Mouse (Mus musculus) cerebellum, adult 9-11 months (tissue): ENCODE results near the gene Ckap2.

ENCODE experiments used
- DNase-seq: peaks from one replicate; pipeline ENCODE4 v3.0.0; 2022

The Ckap2 gene

DNA sequence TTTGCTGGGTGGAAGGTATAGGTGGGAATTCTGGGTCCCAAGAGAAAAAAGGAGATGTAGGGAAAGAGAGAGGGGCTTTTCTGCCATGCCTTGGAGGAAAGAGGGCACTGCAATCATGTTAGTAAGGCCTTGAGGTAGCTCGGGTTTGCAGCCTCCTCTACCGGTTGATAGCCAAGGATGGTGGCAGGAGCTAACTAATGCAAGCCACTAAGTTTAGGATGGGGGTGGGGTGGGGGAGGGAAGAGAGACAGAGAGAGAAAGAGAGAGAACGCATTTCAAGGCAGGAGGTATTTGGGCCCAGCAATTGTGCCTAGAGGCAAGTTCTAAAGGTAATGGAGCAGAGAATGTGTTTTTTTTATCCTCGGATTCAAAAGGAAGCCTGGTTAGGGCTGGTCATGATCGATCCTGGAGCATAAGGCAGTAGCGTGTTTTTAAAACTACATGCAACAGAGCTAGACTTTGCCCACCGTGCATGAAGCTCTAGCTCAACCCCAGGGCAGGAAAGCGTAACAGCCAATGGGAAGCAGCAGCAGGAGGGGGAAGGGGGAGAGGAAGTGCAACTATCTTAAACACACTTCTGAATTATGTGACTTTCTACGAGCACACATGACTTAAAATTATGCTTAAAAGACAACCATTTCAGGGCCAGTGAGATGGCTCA is 37.8 kb downstream of the Ckap2 start:
- no peak for DNase-seq

DNA sequence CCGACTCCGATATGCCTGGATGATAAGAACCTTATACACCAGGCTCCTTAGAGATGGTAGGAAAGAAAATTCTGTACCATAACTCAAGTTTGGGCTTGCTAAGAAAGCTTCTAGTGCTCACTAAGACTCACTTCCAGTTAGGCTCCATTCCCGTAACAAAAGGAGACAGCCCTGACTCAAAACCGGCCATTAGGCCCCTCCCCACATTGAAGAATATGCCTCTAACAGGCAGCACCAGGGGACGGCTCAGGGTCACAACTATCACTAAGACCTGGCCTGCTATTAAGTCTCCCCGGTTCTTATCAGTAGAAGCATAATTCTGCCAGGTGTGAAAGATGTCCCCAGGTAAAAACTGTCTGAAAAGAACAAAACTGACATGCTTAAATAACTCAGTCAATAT is 39.8 kb downstream of the Ckap2 start:
- no peak for DNase-seq

DNA sequence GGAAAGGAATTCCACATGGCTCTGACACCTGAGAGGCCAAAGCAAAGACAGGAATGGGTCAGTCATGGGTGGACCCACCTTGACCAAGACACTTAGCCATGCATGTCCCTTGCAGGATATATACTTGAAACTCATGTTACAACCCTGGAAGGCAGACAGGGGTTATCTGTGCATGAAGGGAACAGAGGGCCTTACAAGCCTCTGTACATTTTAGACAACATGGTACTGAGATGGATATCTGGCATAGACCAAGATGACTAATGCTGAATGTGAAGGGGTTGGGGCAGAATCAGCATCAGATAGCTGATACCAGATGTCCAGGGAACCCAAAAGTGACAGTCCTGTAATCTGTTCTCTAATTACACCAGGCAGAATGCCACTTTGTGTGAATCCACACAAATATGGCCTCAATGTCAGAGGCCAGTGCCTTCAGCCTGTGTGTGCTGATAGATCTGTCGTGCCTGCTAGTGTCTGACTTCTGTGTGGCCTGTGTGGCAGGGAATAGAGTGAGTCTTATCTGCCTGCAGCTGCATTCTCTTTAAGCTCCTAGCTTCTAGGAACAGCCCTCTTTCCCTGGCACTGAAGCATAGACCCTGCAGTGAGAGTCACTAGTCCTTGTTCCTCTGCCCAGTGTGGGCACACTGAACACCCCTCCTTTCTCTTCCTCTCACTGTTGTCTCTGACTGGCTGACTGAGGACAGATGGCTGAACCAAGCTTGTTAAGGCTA is 41.7 kb downstream of the Ckap2 start:
- no peak for DNase-seq

DNA sequence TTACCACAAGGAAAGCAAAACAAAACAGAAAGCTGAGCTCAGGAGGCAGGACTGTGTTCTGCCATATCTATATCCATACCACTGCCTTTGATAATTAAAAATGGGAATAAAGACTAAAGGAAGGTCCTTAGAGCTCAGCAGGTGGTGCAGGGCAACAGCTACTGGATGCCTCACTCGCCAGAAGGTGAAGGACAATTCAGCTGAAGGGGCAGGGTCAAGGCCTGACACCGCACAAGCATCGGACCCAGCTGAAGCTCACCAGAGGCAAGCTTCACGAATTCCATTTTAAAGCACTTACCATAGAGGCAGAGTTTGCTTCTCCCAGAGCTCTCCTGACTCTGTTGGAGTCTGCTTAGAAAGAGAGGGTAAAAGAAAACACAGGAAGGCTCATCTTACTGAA is 43.0 kb downstream of the Ckap2 start:
- DNase-seq = no peak

DNA sequence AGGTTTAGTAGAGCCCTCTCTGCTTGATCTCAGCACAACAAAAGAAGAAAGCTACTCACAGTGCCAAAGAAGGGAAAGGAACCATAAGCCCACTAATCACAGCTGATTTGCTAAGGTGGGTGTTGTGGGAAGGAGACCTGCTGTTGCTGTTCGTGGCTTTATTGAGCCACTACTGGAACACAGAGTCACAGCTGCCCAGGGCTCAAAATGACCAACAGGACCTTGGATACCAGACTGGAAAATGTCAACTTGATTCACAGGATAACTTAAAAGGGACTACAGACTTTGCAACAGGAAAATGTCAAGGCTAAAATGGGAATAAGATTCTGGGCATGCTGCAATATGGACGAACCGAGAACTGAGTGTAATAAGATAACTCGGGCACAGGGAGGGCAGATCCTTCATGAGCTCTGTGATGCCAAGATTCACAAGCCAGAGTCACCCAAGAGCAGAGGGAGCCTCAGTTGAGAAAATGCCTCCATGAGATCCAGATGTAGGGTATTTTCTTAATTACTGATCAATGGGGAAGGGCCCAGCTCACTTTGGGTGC is 43.7 kb downstream of the Ckap2 start:
- no peak for DNase-seq

DNA sequence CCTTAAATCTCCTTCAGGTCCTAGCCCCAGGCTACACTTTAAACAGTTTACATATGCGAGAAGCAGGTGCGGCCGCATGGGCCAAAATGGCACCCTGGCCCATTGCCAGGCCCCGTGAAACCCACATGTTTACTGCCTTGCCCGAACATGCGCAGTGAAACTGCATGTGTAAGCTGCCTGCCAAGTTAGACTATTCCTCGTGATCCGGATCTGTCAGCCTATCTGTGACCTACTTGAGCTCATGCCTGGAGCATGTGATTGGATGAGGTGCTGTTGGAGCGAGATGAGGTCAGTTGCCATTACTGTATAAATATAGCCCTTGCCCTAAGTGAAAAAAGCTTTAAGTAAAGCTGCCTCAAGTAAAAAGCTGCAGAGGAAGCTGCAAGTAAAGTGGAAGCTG is 49.2 kb downstream of the Ckap2 start:
- peak; percentile 69 for DNase-seq

DNA sequence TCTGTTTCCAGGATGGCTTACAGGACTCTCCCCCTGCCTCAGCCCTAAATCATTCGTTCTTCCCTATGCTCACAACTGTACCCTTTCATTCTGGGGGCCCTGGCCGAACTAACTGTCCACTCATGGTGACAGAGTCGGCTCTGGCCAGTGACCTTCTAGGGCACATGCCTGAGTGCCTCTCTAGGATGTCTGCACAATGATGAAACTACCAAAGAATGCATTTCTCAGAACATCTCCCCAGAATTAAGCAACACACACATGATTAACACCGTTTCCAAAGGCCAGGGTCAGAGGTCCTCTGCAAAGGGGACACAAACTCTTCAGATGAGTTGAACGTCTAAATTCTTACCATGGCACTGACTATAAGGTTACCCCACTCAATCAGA is 50.9 kb downstream of the Ckap2 start:
- no peak for DNase-seq

DNA sequence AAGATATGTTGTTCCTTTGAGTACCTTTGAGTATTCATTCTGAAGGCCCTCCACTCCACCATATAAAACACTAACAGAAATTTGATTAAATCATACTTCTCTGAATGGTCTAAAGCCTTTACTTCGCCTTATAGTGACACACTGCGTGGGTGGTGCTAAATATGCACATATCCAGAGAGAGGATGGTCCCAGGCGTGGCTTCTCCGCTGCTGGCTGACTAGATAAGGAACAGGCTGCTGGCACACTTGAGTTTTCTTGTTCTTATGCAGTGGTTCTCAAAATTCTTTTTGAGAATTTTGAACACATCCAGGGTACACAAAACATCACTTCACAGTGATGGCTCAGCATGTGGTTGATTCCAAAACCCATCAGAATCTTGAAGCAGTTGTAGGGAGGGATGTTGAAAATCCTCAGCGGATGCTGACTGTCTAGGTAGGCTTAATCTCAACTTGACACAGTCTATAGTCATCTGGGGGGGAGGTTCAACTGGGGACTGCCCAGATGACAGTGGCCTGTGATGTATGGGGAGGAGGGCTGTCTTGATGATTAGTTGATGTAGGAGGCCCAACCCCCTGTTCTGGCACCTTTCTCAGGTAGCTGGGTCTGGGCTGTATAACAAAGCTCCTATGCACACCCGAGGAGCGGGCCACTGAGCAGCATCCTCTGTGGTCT is 51.4 kb downstream of the Ckap2 start:
- no peak for DNase-seq

DNA sequence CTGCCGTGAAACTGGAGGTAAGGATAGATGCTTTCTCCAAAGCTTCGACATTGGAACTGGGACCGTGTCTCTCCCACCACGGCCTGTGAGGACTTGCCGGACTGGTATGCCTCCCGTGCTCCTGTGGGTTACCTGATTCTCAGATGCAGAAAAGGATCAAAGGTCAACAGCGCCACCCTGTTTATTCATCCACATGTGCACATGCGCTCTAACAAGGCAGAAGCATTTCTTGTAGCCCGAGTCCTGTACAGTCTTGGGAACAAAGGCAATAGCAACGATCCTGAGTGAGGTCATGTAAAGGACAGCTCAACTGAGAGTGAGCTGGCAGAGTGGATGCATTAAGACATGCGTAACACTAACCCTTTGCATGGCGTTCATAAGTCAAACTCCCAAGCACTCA is 53.6 kb downstream of the Ckap2 start:
- DNase-seq = no peak

DNA sequence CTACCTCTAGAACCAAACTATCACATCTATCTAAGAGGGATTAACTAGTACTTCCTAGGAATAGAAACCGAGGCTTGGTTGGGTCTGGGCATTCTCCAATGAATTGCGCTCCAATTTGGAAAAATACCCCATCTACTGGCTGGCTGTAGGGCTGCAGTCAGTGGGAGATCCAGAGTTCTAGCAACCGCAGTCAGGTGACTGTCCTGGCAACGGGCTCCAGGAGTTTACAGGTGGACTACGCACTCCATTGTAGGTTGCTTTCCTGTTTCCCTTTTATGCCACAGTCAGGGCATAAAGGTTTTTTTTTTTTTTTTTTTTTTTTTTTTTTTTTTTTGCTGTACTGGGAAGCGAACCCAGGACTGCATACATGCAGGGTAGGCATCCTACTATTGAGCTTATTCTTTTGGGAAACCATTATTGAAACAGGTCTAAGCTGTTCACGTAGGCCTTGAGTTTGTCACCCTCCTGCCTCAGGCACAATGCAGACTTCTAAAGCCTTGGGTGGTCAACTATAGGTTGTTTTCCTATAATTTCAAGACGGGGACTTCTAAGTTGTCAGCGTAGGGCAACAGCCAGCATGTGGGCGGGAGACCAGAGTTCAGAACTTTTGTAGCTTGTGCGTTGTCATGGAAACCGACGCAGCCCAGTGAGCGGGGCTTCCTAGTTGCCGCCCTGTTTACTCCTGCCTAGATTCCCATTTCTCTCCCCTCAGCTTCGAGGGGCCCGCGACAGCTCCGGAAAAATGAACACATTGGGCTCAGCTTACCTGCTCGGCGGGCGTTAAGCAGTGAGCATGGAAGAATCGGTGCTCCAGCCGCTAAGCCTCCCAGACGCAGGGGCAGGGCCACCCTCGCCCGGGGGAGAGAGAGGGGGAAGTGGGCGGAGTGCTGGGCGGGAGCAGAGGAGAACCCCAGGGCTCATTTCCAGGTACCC is 61.1 kb downstream of the Ckap2 start, which contains the start of gene Nek5:
Gene Nek5, minus strand, starts transcription at position 834 of the 933 bp plus-strand sequence.
- DNase-seq = no peak
